Mouse (Mus musculus) lung, embryonic 14.5 days (tissue): ENCODE measurements at regions not wholly inside any gene's neighbourhood (a gene's known extent, or its start where the extent isn't known, plus 50 kb on each side); places are given as distances from the start of the nearest gene placed in this dataset.

Source experiments
- ATAC-seq: fragments of 200-750 bp; cut with Nextera tagmentation; 2 replicates; pipeline ENCODE4 v1.8.0; 2017; ENCODE audit warnings: mild to moderate bottlenecking, moderate TSS enrichment, moderate library complexity; ENCODE audit not compliant: insufficient read depth
- DNase-seq: peaks from one replicate; pipeline ENCODE4 v3.0.0-alpha.2; 2015
- H3K27ac ChIP-seq: fragments of 300-500 bp; sonication (generic); 2 replicates; pipeline ENCODE4 v1.5.1; 2014; ENCODE audit warnings: low read depth, mild to moderate bottlenecking, moderate library complexity
- H3K27me3 ChIP-seq: fragments of 300-500 bp; sonication (generic); 2 replicates; pipeline ENCODE4 v1.6.1; 2014; ENCODE audit warnings: low read length, control low read depth; ENCODE audit not compliant: insufficient read depth
- H3K36me3 ChIP-seq: fragments of 300-500 bp; sonication (generic); 2 replicates; pipeline ENCODE4 v1.6.1; 2014; ENCODE audit warnings: control low read depth; ENCODE audit not compliant: insufficient read depth
- H3K4me1 ChIP-seq: fragments of 300-500 bp; sonication (generic); 2 replicates; pipeline ENCODE4 v1.6.1; 2014; ENCODE audit warnings: antibody characterized with exemption, control low read depth; ENCODE audit not compliant: insufficient read depth
- H3K4me2 ChIP-seq: fragments of 300-500 bp; sonication (generic); 2 replicates; pipeline ENCODE4 v1.6.1; 2014; ENCODE audit warnings: mild to moderate bottlenecking
- H3K4me3 ChIP-seq: fragments of 300-500 bp; sonication (generic); 2 replicates; pipeline ENCODE4 v1.5.1; 2014; ENCODE audit warnings: low read depth, low read length
- H3K9ac ChIP-seq: fragments of 300-500 bp; sonication (generic); 2 replicates; pipeline ENCODE4 v1.6.1; 2014
- H3K9me3 ChIP-seq: fragments of 300-500 bp; sonication (generic); 2 replicates; pipeline ENCODE4 v1.6.1; 2016; ENCODE audit warnings: low read depth, low read length, control low read depth
- CTCF ChIP-seq: IDR thresholded peaks from 2 replicates; pipeline ENCODE4 v1.5.1; 2016; ENCODE audit warnings: antibody characterized with exemption, low read depth
- WGBS: fragments of 180-500 bp; shearing (Covaris S2); extraction: QIAGEN DNeasy Blood & Tissue Kit; methylation state at CpG from one replicate; pipeline ENCODE4 v1.1.7; 2014; 5-methylcytosine and 5-hydroxymethylcytosine counted together

GRCm38 (mm10) chr14:95493154-95493553, 387.9 kb upstream of the 4921530L21Rik start:
- no peaks in the 10 kb centered on the region for H3K27me3 ChIP-seq
- H3K9ac ChIP-seq, result no peak overlapping the region
- no peak overlapping the region for H3K27ac ChIP-seq
- ATAC-seq (no peak), DNase-seq (no peak)
- H3K4me3 ChIP-seq, result no peak overlapping the region
- H3K4me1 ChIP-seq, result no peaks in the 10 kb centered on the region
- TF ChIP-seq CTCF, result no peak
- H3K36me3 ChIP-seq, result no peaks in the 10 kb centered on the region
- 89% methylated on average over 3 of the region's 3 CpGs for WGBS
- no peak overlapping the region for H3K4me2 ChIP-seq
- H3K9me3 ChIP-seq, result no peaks in the 10 kb centered on the region

- Histone ChIP-seq H3K9ac (no peak overlapping the region), H3K9me3 (no peaks in the 10 kb centered on the region), H3K4me3 (no peak overlapping the region), H3K4me2 (no peak overlapping the region), H3K27me3 (no peaks in the 10 kb centered on the region), H3K4me1 (no peaks in the 10 kb centered on the region), H3K27ac (no peak overlapping the region), H3K36me3 (no peaks in the 10 kb centered on the region)
- no peak for TF ChIP-seq CTCF
- DNase-seq (no peak), ATAC-seq (no peak)
- WGBS, result 74% methylated on average over 2 of the region's 2 CpGs
Observed at GRCm38 (mm10) chr14:95493958-95494357, 387.1 kb upstream of the 4921530L21Rik start.

- no peak overlapping the region for H3K27ac ChIP-seq
- no peak overlapping the region for H3K9ac ChIP-seq
- H3K4me1 ChIP-seq, result no peaks in the 10 kb centered on the region
- ATAC-seq, result no peak
- no peak for TF ChIP-seq CTCF
- no peaks in the 10 kb centered on the region for H3K9me3 ChIP-seq
- DNase-seq, result no peak
- H3K4me3 ChIP-seq, result no peak overlapping the region
- no peaks in the 10 kb centered on the region for H3K27me3 ChIP-seq
- no peaks in the 10 kb centered on the region for H3K36me3 ChIP-seq
- 85% methylated on average over 1 of the region's 1 CpGs for WGBS
- H3K4me2 ChIP-seq, result no peak overlapping the region
Observed at GRCm38 (mm10) chr14:95515072-95515471, 366.0 kb upstream of the 4921530L21Rik start.

GRCm38 (mm10) chr14:95518837-95519236, 362.2 kb upstream of the 4921530L21Rik start:
- no peak for TF ChIP-seq CTCF
- no peak overlapping the region for H3K4me3 ChIP-seq
- H3K36me3 ChIP-seq, result no peaks in the 10 kb centered on the region
- 56% methylated on average over 1 of the region's 1 CpGs for WGBS
- H3K27ac ChIP-seq, result no peak overlapping the region
- no peak overlapping the region for H3K9ac ChIP-seq
- no peak overlapping the region for H3K4me2 ChIP-seq
- ATAC-seq, result no peak
- no peaks in the 10 kb centered on the region for H3K27me3 ChIP-seq
- H3K4me1 ChIP-seq, result no peaks in the 10 kb centered on the region
- DNase-seq, result no peak
- H3K9me3 ChIP-seq, result no peaks in the 10 kb centered on the region

GRCm38 (mm10) chr14:95543863-95544262, 337.2 kb upstream of the 4921530L21Rik start:
- H3K4me3 ChIP-seq, result no peak overlapping the region
- no peak for TF ChIP-seq CTCF
- ATAC-seq, result no peak

GRCm38 (mm10) chr14:95591075-95591474, 290.0 kb upstream of the 4921530L21Rik start:
- no peak for ATAC-seq
- WGBS, result 85% methylated on average over 3 of the region's 3 CpGs
- no peak overlapping the region for H3K4me2 ChIP-seq

More at GRCm38 (mm10) chr14:95543863-95544262, 337.2 kb upstream of the 4921530L21Rik start:
- no peak for DNase-seq
- H3K36me3 ChIP-seq, result no peaks in the 10 kb centered on the region
- H3K9me3 ChIP-seq, result no peaks in the 10 kb centered on the region
- H3K4me2 ChIP-seq, result no peak overlapping the region
- H3K4me1 ChIP-seq, result no peaks in the 10 kb centered on the region
- H3K27ac ChIP-seq, result no peak overlapping the region
- H3K9ac ChIP-seq, result no peak overlapping the region
- no peaks in the 10 kb centered on the region for H3K27me3 ChIP-seq

GRCm38 (mm10) chr14:95596385-95596784, 284.7 kb upstream of the 4921530L21Rik start:
- DNase-seq, result no peak
- no peak for TF ChIP-seq CTCF

More at GRCm38 (mm10) chr14:95591075-95591474, 290.0 kb upstream of the 4921530L21Rik start:
- Histone ChIP-seq H3K27ac (no peak overlapping the region), H3K27me3 (no peaks in the 10 kb centered on the region), H3K9me3 (no peaks in the 10 kb centered on the region), H3K9ac (no peak overlapping the region), H3K4me3 (no peak overlapping the region), H3K4me1 (no peaks in the 10 kb centered on the region), H3K36me3 (no peaks in the 10 kb centered on the region)
- no peak for DNase-seq
- TF ChIP-seq CTCF, result no peak

GRCm38 (mm10) chr14:95645980-95646379, 235.1 kb upstream of the 4921530L21Rik start:
- no peak for TF ChIP-seq CTCF
- DNase-seq, result no peak
- H3K27ac ChIP-seq, result no peak overlapping the region
- H3K4me1 ChIP-seq, result no peaks in the 10 kb centered on the region
- ATAC-seq, result no peak
- H3K4me2 ChIP-seq, result no peak overlapping the region
- no peak overlapping the region for H3K9ac ChIP-seq
- no peak overlapping the region for H3K4me3 ChIP-seq
- no peaks in the 10 kb centered on the region for H3K9me3 ChIP-seq
- H3K27me3 ChIP-seq, result no peaks in the 10 kb centered on the region
- WGBS, result 46% methylated on average over 6 of the region's 6 CpGs
- no peaks in the 10 kb centered on the region for H3K36me3 ChIP-seq

More at GRCm38 (mm10) chr14:95596385-95596784, 284.7 kb upstream of the 4921530L21Rik start:
- Histone ChIP-seq H3K9ac (no peak overlapping the region), H3K4me1 (no peaks in the 10 kb centered on the region), H3K27me3 (no peaks in the 10 kb centered on the region), H3K4me3 (no peak overlapping the region), H3K9me3 (no peaks in the 10 kb centered on the region), H3K36me3 (no peaks in the 10 kb centered on the region), H3K4me2 (no peak overlapping the region), H3K27ac (no peak overlapping the region)
- ATAC-seq, result no peak
- WGBS, result 87% methylated on average over 2 of the region's 2 CpGs
